Mouse (Mus musculus): Measurements from ENCODE around the gene Iffo2. TPM values are rescaled to one million over a fixed set of nuclear protein-coding genes. Genes with fewer than 3 reads are reported as not detected.

The Iffo2 gene
- polyA plus RNA-seq, 1 experiment from 2014 or later = 7.3 TPM

DNA sequence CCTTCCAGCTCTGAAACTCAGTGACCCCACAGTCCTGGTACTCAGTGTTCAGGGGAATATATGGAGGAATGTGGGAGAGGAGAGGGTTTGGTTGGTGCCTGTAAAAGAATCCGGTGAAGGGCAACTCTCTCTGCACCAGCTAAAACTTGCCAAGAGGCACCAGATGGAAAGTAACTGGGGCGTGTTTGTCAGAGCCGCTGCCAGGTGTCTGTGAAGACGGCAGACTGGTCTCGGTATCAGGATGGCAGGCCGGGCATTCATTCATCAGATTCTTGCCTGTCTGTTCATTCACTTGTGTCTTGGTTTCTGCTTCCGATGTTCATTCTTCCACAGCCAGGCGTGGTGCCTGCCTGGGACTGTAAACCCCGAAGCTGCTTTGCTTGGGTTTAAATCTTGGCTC lies 6.4 kb downstream of the Iffo2 start:
- H3K4me3 ChIP-seq = no peak overlapping the region
- peaks cover 6% of the 10 kb centered on the region; the same call in 1 of the 2 replicates for H3K4me1 ChIP-seq
- H3K27me3 ChIP-seq (replicated peaks) = no peaks in the 10 kb centered on the region
- H3K36me3 ChIP-seq = no peaks in the 10 kb centered on the region
- no peaks in the 10 kb centered on the region for H3K9me3 ChIP-seq
- no peak overlapping the region for H3K27ac ChIP-seq
- no peak overlapping the region for H3K9ac ChIP-seq
- WGBS = 91% methylated on average over 9 of the region's 9 CpGs
- no peak overlapping the region for H3K4me2 ChIP-seq (replicated peaks)
- ATAC-seq (ENCODE audit: low FRiP score, low read depth) = no peak

- WGBS = 92% methylated on average over 7 of the region's 7 CpGs
- H3K36me3 ChIP-seq = no peaks in the 10 kb centered on the region
- H3K4me2 ChIP-seq (replicated peaks) = no peak overlapping the region
- H3K4me3 ChIP-seq = no peak overlapping the region
- no peaks in the 10 kb centered on the region for H3K9me3 ChIP-seq
- no peaks in the 10 kb centered on the region for H3K27me3 ChIP-seq (replicated peaks)
- no peak overlapping the region for H3K9ac ChIP-seq
- H3K4me1 ChIP-seq = peaks cover 4% of the 10 kb centered on the region; the same call in 1 of the 2 replicates
- no peak overlapping the region for H3K27ac ChIP-seq
- ATAC-seq (ENCODE audit: low FRiP score, low read depth) = no peak
These were observed 10.4 kb downstream of the Iffo2 start for GRCm38 (mm10) chr4:139540784-139541183.

DNA sequence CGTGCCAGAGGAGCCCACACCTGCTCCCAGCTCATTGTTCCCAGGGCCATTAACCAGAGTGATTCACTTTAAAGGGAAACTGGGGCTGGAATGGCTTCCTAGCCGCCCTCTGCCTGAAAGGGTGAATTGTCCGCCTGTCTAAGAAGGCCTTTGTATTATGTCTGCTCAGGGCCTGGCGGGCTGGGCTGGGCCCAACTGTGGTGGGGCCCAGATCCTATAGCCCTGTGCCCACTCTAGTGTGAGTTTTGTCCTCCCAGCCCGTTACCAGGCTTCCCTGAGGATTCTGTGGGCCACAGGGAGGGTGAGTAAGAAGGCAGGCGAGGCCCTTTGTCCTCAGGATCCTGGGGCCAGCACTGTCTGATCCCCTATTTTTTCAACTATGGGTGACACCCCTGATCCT lies 15.4 kb downstream of the Iffo2 start:
- ATAC-seq (ENCODE audit: low FRiP score, low read depth) = no peak
- H3K27me3 ChIP-seq (replicated peaks) = no peaks in the 10 kb centered on the region
- no peaks in the 10 kb centered on the region for H3K9me3 ChIP-seq
- WGBS = 18% methylated on average over 6 of the region's 6 CpGs
- H3K4me1 ChIP-seq = peaks cover 9% of the 10 kb centered on the region; the same call in 1 of the 2 replicates
- H3K27ac ChIP-seq = no peak overlapping the region
- no peak overlapping the region for H3K4me3 ChIP-seq
- no peak overlapping the region for H3K9ac ChIP-seq
- no peak overlapping the region for H3K4me2 ChIP-seq (replicated peaks)
- no peaks in the 10 kb centered on the region for H3K36me3 ChIP-seq

GRCm38 (mm10) chr4:139549448-139549847 lies 19.1 kb downstream of the Iffo2 start:
- 85% methylated on average over 7 of the region's 7 CpGs for WGBS
- H3K4me1 ChIP-seq = peaks cover 9% of the 10 kb centered on the region; the same call in 1 of the 2 replicates

DNA sequence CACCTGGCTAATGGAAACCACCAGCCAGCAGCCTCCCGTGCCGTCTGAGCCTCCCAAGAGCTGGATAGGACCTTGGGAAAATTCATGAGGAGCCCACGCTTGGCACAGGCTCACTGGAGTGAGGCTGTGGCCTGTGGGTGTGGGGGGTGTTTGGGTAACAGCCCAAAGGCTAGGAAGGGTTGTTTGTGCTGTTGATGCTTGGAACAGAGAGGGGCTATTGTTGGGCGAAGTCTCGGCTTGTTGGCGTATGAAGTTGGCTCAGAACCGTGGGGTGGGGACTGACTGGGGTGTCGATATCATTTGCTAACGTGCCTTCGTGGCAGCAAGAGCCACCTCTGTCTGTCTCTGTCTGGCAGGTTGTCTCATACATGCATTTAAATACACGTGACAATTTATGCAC lies 24.9 kb downstream of the Iffo2 start:
- Histone ChIP-seq H3K9me3 (no peaks in the 10 kb centered on the region), H3K36me3 (no peaks in the 10 kb centered on the region), H3K4me2 (replicated peaks) (no peak overlapping the region), H3K27ac (no peak overlapping the region), H3K27me3 (replicated peaks) (no peaks in the 10 kb centered on the region), H3K4me3 (no peak overlapping the region), H3K9ac (no peak overlapping the region), H3K4me1 (no peaks in the 10 kb centered on the region)
- 90% methylated on average over 11 of the region's 11 CpGs for WGBS
- no peak for ATAC-seq (ENCODE audit: low FRiP score, low read depth)

More at GRCm38 (mm10) chr4:139549448-139549847, 19.1 kb downstream of the Iffo2 start:
- H3K36me3 ChIP-seq = no peaks in the 10 kb centered on the region
- H3K9me3 ChIP-seq = no peaks in the 10 kb centered on the region
- ATAC-seq (ENCODE audit: low FRiP score, low read depth) = no peak
- H3K9ac ChIP-seq = no peak overlapping the region
- H3K27me3 ChIP-seq (replicated peaks) = no peaks in the 10 kb centered on the region
- no peak overlapping the region for H3K4me2 ChIP-seq (replicated peaks)
- H3K4me3 ChIP-seq = no peak overlapping the region
- H3K27ac ChIP-seq = no peak overlapping the region

DNA sequence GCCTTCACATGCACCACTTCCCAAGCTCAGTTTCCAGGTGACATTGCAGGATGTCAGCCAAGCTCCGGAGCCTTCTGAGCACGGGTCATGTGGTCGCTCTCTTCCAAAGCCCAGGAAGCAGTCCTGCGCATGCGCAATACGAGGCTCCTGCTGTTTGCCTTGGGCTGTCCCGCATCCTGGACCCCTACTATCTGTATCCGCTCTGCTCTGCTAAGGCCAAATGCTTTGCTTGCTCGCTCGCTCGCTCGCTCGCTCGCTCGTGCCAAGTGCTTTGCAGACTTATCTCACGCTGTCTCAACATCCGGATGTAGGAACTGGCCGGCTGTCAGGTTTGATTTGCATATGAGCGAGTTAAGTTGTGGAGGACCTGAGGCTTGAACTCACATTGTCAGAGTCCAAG lies 25.6 kb downstream of the Iffo2 start:
- Histone ChIP-seq H3K4me2 (replicated peaks) (no peak overlapping the region), H3K9me3 (no peaks in the 10 kb centered on the region), H3K4me1 (no peaks in the 10 kb centered on the region), H3K4me3 (no peak overlapping the region), H3K27ac (no peak overlapping the region), H3K36me3 (no peaks in the 10 kb centered on the region), H3K9ac (no peak overlapping the region), H3K27me3 (replicated peaks) (no peaks in the 10 kb centered on the region)
- no peak for ATAC-seq (ENCODE audit: low FRiP score, low read depth)
- WGBS = 81% methylated on average over 19 of the region's 19 CpGs

- no peaks in the 10 kb centered on the region for H3K27me3 ChIP-seq (replicated peaks)
- H3K4me3 ChIP-seq = no peak overlapping the region
- H3K9me3 ChIP-seq = no peaks in the 10 kb centered on the region
- no peak for ATAC-seq (ENCODE audit: low FRiP score, low read depth)
- H3K4me2 ChIP-seq (replicated peaks) = no peak overlapping the region
- no peaks in the 10 kb centered on the region for H3K4me1 ChIP-seq
- 86% methylated on average over 15 of the region's 15 CpGs for WGBS
- no peak overlapping the region for H3K9ac ChIP-seq
- H3K27ac ChIP-seq = no peak overlapping the region
- H3K36me3 ChIP-seq = no peaks in the 10 kb centered on the region
These were observed 38.0 kb downstream of the Iffo2 start for GRCm38 (mm10) chr4:139568361-139568760.

DNA sequence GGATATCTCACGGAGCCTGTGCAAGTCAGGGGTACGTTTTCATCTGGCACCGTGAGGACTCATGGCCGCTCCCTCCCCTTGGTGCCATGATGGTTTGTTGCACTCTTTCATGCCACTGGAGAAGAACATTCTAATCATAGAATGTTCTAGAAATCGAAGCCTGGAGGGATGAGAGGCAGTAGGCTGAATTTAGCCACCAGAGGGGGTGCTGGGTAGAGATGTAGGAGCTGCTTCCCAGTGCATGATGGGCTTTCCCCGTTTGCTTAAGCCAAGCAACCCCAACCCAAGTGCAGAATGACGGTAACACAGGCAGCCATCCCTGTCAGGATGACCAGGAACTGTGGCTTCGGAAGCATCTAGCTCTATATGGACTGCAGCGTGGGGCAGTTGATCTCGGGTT lies 40.4 kb downstream of the Iffo2 start:
- no peak for ATAC-seq (ENCODE audit: low FRiP score, low read depth)
- H3K27me3 ChIP-seq (replicated peaks) = no peaks in the 10 kb centered on the region
- no peaks in the 10 kb centered on the region for H3K36me3 ChIP-seq
- peaks cover 9% of the 10 kb centered on the region for H3K4me1 ChIP-seq
- H3K27ac ChIP-seq = no peak overlapping the region
- no peak overlapping the region for H3K4me2 ChIP-seq (replicated peaks)
- 83% methylated on average over 10 of the region's 10 CpGs for WGBS
- H3K4me3 ChIP-seq = no peak overlapping the region
- H3K9ac ChIP-seq = no peak overlapping the region
- no peaks in the 10 kb centered on the region for H3K9me3 ChIP-seq

DNA sequence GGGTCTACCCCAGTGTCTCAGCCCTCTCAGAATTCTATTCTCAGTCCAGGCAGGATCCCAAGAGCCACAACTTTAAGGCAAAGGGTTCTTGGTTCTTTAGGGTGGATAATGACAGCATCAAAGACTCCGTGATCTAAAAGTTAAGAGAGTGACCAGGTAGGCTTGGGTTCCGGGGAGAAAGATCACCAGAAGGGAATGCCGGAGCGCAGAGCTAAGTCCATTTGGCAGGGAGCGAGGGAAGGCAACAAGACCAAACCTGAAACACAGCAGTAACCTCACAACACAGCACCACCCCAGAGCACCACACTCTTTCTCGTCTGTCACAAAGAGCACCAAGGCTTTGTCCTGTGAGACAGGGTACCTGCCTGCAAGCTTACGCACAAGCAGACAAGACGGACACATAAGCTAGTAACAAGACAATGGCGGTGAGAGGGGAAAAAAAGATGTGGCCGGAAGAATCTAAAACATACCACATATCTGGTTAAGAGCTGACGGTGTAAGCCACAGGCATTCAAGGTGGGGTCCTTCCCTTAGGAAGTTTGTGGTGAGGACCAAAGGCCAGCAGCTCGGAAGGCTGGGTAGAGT lies 42.7 kb downstream of the Iffo2 start:
- Histone ChIP-seq H3K4me3 (no peak overlapping the region), H3K4me1 (peaks cover 27% of the 10 kb centered on the region), H3K4me2 (replicated peaks) (no peak overlapping the region), H3K27ac (no peak overlapping the region), H3K27me3 (replicated peaks) (no peaks in the 10 kb centered on the region), H3K9me3 (no peaks in the 10 kb centered on the region), H3K36me3 (no peaks in the 10 kb centered on the region), H3K9ac (no peak overlapping the region)
- ATAC-seq (ENCODE audit: low FRiP score, low read depth) = no peak
- WGBS = 90% methylated on average over 12 of the region's 12 CpGs

- peak overlapping the region; percentile 86 for H3K27ac ChIP-seq
- H3K36me3 ChIP-seq = no peaks in the 10 kb centered on the region
- peaks cover 39% of the 10 kb centered on the region for H3K4me1 ChIP-seq
- no peaks in the 10 kb centered on the region for H3K27me3 ChIP-seq (replicated peaks)
- H3K4me2 ChIP-seq (replicated peaks) = peak overlapping the region; percentile 95
- peak overlapping the region; percentile 89 for H3K4me3 ChIP-seq
- under 1% methylated on average over 52 of the region's 52 CpGs for WGBS
- ATAC-seq (ENCODE audit: low FRiP score, low read depth) = peak; percentile 94
- H3K9me3 ChIP-seq = no peaks in the 10 kb centered on the region
- H3K9ac ChIP-seq = peak overlapping the region; percentile 92
These were observed 43.9 kb downstream of the Iffo2 start for GRCm38 (mm10) chr4:139574156-139574798.

DNA sequence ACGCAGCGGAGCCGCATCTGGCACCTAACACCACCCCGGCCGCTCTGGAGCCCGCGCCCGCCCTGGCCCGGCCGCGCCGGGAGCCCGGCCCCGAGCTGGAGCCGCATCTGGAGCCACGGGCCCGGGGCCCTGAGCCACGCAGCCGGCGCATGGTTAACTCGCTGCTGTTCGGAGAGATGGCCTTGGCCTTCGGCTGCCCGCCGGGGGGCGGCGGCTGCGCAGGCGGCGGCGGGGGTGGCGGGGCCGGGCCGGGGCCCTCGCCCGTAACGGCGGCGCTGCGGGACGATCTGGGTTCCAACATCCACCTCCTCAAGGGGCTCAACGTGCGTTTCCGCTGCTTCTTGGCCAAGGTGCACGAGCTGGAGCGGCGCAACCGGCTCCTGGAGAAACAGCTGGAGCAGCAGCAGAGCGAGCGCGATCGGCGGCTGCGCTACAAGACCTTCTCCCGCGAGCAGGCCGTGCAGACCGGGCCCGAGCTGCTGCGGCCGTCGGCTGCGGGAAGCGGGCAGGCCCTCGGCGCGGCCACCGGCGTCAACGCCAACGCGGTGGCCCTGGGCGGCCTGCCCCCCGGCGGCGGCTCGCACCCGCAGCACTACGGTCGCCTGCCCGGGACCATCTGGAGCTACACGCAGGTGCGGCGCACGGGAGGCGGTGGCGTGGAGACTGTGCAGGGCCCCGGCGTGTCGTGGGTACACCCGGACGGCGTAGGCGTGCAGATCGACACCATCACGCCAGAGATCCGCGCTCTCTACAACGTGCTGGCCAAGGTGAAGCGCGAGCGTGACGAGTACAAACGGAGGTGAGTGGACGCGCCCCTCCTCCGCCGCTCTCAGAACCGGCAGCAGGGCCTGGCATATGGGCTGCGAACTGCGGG lies 44.7 kb downstream of the Iffo2 start:
- peaks cover 47% of the 10 kb centered on the region for H3K4me1 ChIP-seq
- ATAC-seq (ENCODE audit: low FRiP score, low read depth) = peak; percentile 67
- peak overlapping the region; percentile 86 for H3K27ac ChIP-seq
- peak overlapping the region; percentile 89 for H3K4me3 ChIP-seq
- H3K9me3 ChIP-seq = no peaks in the 10 kb centered on the region
- peak overlapping the region; percentile 95 for H3K4me2 ChIP-seq (replicated peaks)
- no peaks in the 10 kb centered on the region for H3K27me3 ChIP-seq (replicated peaks)
- H3K9ac ChIP-seq = peak overlapping the region; percentile 92
- no peaks in the 10 kb centered on the region for H3K36me3 ChIP-seq
- under 1% methylated on average over 108 of the region's 111 CpGs for WGBS

DNA sequence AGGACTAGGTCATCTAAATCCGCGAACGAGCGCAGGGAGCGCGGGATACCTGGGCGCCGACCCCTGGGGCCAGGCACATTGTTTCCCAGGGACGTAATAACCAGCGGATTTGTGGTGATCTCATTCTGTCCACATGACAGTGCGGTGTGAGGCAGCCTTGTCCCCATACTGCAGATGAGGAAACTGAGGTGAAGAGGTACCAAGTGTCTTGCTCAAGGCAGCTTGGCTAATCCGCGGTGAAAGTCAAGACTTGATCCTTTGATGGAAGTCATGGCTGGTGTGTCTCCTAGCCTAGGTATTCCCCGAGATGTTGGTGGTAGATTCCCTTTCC lies 45.3 kb downstream of the Iffo2 start:
- ATAC-seq (ENCODE audit: low FRiP score, low read depth) = no peak
- Histone ChIP-seq H3K4me2 (replicated peaks) (peak overlapping the region; percentile 95), H3K36me3 (no peaks in the 10 kb centered on the region), H3K9me3 (no peaks in the 10 kb centered on the region), H3K27me3 (replicated peaks) (no peaks in the 10 kb centered on the region), H3K4me1 (peaks cover 53% of the 10 kb centered on the region), H3K9ac (peak overlapping the region; percentile 92), H3K27ac (peak overlapping the region; percentile 86; the same call in 1 of the 2 replicates), H3K4me3 (peak overlapping the region; percentile 89)
- 9% methylated on average over 14 of the region's 14 CpGs for WGBS

Measured in neural tube, embryonic 12.5 days (tissue).